Mouse (Mus musculus): Measurements from ENCODE around the gene Col6a3. TPM values are rescaled to one million over a fixed set of nuclear protein-coding genes. Genes with fewer than 3 reads are reported as not detected.
A peak's percentile ranks its signal among the peaks of the same experiment; 100 is the strongest.

The Col6a3 gene
- 2.0 and 2.6 TPM in 2 replicates for polyA plus RNA-seq (2012; rRNA removed)

DNA sequence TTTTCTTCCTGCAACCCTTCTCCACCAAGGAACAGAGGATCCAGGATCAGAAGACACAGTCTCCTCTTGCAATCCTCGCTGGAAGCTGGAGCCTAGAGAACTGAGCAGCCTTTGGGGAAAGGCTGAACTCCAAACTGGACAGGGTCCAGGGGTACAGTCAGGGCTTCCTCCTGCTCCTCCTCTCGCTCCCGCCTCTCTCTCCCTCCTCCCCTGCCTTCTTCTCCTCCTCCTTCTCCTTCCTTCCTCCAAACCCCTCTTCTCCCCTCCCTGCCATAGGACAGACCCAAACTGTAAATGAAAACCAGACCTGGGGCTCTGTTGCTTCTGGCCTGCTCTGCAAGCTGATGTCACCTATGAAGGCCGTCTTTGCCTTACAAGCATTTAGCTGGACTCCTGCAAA, at the start of gene Col6a3:
Col6a3 (minus strand) TSS at position 136 of the 400 bp plus-strand sequence.
- TF ChIP-seq POLR2A (IDR thresholded peaks at IDR 0.05; ENCODE audit: borderline replicate concordance, insufficient read depth, low read length) (no peak), CTCF (IDR thresholded peaks at IDR 0.05; ENCODE audit: borderline replicate concordance, insufficient read depth, low read depth, low read length) (no peak)
- Histone ChIP-seq H3K4me3 (replicated peaks; ENCODE audit: insufficient read depth, low read depth, low read length) (no peak within 1 kb of the TSS), H3K4me1 (ENCODE audit: control insufficient read depth, insufficient read depth, low read length) (no peaks in the 10 kb centered on the region), H3K27ac (ENCODE audit: insufficient read depth, low read length) (no peak within 1 kb of the TSS), H3K27me3 (ENCODE audit: control insufficient read depth, insufficient read depth, low read length) (no peaks in the 10 kb centered on the region)
- 31% methylated on average over 4 of the region's 4 CpGs for WGBS
- peak in 1 of 2 experiments; percentile 7 for DNase-seq

DNA sequence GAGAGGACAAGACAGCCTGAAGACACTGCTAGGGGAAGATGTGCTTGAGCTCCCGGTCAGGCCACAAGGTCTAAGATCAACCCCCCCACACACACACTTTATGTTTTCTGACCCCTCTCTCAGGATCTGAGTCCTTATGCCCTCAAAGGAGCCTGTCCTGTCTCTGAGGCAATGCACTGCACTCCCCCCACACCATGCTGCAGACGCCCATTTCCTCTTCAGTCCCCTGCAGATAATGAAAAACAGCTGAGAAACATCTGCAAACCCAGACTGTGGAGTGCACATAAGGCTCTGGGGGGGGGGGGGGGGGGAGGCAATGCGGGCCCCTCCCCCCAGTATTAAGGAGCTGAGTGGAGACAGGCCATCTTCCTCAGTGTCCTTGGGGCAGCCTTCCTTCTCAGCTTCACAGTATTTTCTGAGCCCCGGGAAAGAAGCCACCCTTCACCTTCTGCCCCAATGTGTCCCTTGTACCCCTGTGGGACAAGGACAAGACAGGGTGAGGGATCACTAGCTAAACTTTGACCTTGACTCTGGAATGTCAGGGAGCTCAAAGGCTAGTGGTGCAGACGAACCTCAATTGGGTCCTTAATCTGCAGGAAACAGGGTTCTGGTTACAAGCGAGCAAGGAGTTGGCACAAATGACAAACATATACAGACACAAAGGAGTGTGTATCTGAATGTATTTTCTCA, 42.1 kb upstream of the Col6a3 start:
- WGBS = 80% methylated on average over 6 of the region's 6 CpGs
- H3K27ac ChIP-seq (ENCODE audit: insufficient read depth, low read length) = no peak overlapping the region
- no peaks in the 10 kb centered on the region for H3K27me3 ChIP-seq (ENCODE audit: control insufficient read depth, insufficient read depth, low read length)
- H3K4me3 ChIP-seq (replicated peaks; ENCODE audit: insufficient read depth, low read depth, low read length) = no peak overlapping the region
- no peak for TF ChIP-seq POLR2A (IDR thresholded peaks at IDR 0.05; ENCODE audit: borderline replicate concordance, insufficient read depth, low read length)
- no peak for TF ChIP-seq CTCF (IDR thresholded peaks at IDR 0.05; ENCODE audit: borderline replicate concordance, insufficient read depth, low read depth, low read length)
- H3K4me1 ChIP-seq (ENCODE audit: control insufficient read depth, insufficient read depth, low read length) = no peaks in the 10 kb centered on the region
- DNase-seq = no peak

DNA sequence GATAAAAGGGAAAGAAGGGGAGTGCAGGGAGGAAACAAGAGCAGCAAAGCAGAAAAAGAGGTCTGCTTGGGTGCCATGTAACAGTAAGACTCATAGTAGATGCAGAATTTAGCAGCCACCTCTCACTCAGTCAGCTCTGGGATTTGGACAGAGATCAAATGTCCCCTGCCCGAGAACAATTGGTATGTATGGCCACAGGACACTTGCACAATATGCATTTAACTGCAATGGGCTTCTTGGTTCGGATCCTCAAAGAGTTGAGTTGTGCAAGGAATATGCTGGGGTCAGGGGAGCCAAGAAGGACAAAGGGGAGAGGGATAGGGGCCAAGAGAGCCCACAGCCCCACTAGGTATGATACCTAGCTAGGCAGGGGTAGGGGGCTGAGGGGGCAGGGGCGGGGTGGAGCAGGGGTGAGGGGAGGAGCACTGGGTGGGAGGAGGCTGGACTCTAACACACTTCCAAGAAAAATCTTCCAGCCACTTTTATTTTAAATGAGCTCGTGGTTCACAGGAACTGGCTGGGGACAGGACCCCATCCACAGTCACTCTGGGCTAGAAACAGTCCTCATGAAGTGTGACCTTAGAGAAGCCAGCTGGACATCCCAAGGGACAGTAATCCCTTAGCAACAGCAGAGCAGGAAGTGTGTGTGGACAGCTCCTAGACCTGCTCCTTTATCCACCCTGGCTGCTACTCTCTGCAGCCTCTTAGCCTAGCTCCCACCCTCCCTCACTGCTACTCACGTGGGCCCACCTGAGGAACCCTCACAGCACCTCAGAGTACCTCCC, 32.9 kb upstream of the Col6a3 start:
- TF ChIP-seq CTCF (IDR thresholded peaks at IDR 0.05; ENCODE audit: borderline replicate concordance, insufficient read depth, low read depth, low read length) (no peak), POLR2A (IDR thresholded peaks at IDR 0.05; ENCODE audit: borderline replicate concordance, insufficient read depth, low read length) (no peak)
- no peak overlapping the region for H3K27ac ChIP-seq (ENCODE audit: insufficient read depth, low read length)
- no peak overlapping the region for H3K4me3 ChIP-seq (replicated peaks; ENCODE audit: insufficient read depth, low read depth, low read length)
- no peaks in the 10 kb centered on the region for H3K4me1 ChIP-seq (ENCODE audit: control insufficient read depth, insufficient read depth, low read length)
- WGBS = 68% methylated on average over 5 of the region's 5 CpGs
- H3K27me3 ChIP-seq (ENCODE audit: control insufficient read depth, insufficient read depth, low read length) = no peaks in the 10 kb centered on the region
- no peak for DNase-seq

DNA sequence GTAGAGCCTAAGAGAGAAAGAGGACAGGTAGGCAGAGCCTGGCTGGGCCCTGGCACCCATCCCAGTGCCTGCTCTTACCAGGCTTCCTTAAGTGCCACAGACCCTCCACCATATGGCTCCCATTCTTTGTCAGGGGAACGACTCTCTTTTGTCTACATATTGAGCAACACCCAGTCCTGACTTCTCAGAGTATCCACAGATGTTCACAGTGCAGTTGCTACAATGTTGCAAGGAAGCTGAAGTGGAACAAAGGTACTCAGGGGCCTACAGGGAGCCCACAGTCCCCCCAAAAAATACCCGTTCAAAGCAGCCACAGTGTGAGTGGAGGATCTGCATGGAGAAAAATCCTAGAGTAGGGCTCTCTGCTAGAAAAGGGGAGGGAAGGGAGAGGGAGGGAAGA, 32.2 kb upstream of the Col6a3 start:
- Histone ChIP-seq H3K4me3 (replicated peaks; ENCODE audit: insufficient read depth, low read depth, low read length) (no peak overlapping the region), H3K4me1 (ENCODE audit: control insufficient read depth, insufficient read depth, low read length) (no peaks in the 10 kb centered on the region), H3K27ac (ENCODE audit: insufficient read depth, low read length) (no peak overlapping the region), H3K27me3 (ENCODE audit: control insufficient read depth, insufficient read depth, low read length) (no peaks in the 10 kb centered on the region)
- 32% methylated on average over 2 of the region's 2 CpGs for WGBS
- no peak for DNase-seq
- TF ChIP-seq CTCF (IDR thresholded peaks at IDR 0.05; ENCODE audit: borderline replicate concordance, insufficient read depth, low read depth, low read length) (no peak), POLR2A (IDR thresholded peaks at IDR 0.05; ENCODE audit: borderline replicate concordance, insufficient read depth, low read length) (no peak)

DNA sequence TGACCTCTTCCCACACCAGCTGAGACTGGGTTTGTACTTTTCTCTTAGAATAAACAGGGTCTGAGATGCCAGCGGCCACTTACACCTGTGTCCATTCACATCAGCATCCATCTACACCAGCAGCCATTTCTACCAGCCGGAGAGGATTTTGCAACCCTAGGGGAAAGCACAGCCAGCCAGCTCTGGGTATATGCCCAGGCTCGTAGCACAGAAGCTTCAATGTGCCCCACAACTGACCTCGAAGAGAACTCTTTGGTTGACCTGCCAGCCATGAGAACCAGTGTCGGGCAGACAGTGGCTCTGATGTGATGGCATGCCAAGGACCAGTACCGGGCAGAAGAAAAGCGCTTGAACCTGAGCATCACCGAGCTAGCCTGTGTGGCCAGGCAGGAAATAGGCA, 31.6 kb upstream of the Col6a3 start:
- no peak for DNase-seq
- WGBS = 67% methylated on average over 8 of the region's 8 CpGs
- TF ChIP-seq POLR2A (IDR thresholded peaks at IDR 0.05; ENCODE audit: borderline replicate concordance, insufficient read depth, low read length) (no peak), CTCF (IDR thresholded peaks at IDR 0.05; ENCODE audit: borderline replicate concordance, insufficient read depth, low read depth, low read length) (no peak)
- no peak overlapping the region for H3K27ac ChIP-seq (ENCODE audit: insufficient read depth, low read length)
- H3K27me3 ChIP-seq (ENCODE audit: control insufficient read depth, insufficient read depth, low read length) = no peaks in the 10 kb centered on the region
- H3K4me1 ChIP-seq (ENCODE audit: control insufficient read depth, insufficient read depth, low read length) = no peaks in the 10 kb centered on the region
- no peak overlapping the region for H3K4me3 ChIP-seq (replicated peaks; ENCODE audit: insufficient read depth, low read depth, low read length)

DNA sequence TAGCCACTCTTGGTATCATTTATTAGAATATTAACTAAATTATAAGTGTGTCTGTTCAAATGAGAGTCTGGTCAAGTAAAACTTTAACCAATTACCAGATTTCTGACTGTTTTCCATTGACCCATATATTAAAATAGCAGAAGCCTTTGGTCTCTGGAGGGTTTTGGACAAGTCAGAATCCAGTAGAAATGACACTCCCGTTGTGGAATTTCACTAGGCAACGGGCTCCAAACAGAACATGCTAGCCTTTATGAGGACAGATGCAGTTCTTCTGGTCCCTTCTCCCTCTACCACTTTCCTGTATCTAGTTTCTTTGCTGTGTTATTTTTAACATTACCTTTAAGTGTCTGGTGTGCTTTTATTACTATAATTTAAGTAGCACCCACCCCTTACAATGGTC, 26.8 kb upstream of the Col6a3 start:
- no peak for TF ChIP-seq CTCF (IDR thresholded peaks at IDR 0.05; ENCODE audit: borderline replicate concordance, insufficient read depth, low read depth, low read length)
- TF ChIP-seq POLR2A (IDR thresholded peaks at IDR 0.05; ENCODE audit: borderline replicate concordance, insufficient read depth, low read length) = no peak
- 86% methylated on average over 2 of the region's 2 CpGs for WGBS
- Histone ChIP-seq H3K4me1 (ENCODE audit: control insufficient read depth, insufficient read depth, low read length) (no peaks in the 10 kb centered on the region; the same call in 1 of the 2 replicates), H3K4me3 (replicated peaks; ENCODE audit: insufficient read depth, low read depth, low read length) (no peak overlapping the region), H3K27ac (ENCODE audit: insufficient read depth, low read length) (no peak overlapping the region), H3K27me3 (ENCODE audit: control insufficient read depth, insufficient read depth, low read length) (no peaks in the 10 kb centered on the region)
- DNase-seq = no peak

DNA sequence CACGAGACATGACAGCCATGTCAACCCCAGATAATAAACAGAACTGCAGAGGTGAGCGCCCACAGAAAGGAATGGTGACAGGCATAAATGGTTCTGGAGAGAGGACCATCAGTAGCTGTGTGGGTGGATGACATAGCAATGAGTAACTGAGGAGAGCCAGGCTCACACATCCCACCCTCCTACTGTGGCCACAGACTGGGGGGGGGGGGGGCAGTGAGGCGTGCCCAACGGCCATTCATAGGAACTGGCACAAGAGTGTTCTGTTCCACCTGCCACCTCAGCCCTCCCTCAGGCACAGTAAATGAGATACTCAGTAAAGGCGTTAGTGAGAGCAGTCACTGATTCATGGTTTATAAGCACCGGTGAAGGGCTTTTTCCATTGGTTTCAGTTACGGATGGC, 23.0 kb upstream of the Col6a3 start:
- peak in 1 of 2 experiments; percentile 5 for DNase-seq
- Histone ChIP-seq H3K4me3 (replicated peaks; ENCODE audit: insufficient read depth, low read depth, low read length) (no peak overlapping the region), H3K27me3 (ENCODE audit: control insufficient read depth, insufficient read depth, low read length) (no peaks in the 10 kb centered on the region), H3K27ac (ENCODE audit: insufficient read depth, low read length) (no peak overlapping the region), H3K4me1 (ENCODE audit: control insufficient read depth, insufficient read depth, low read length) (no peaks in the 10 kb centered on the region; the same call in 1 of the 2 replicates)
- WGBS = 36% methylated on average over 7 of the region's 7 CpGs
- TF ChIP-seq CTCF (IDR thresholded peaks at IDR 0.05; ENCODE audit: borderline replicate concordance, insufficient read depth, low read depth, low read length) (no peak), POLR2A (IDR thresholded peaks at IDR 0.05; ENCODE audit: borderline replicate concordance, insufficient read depth, low read length) (no peak)

DNA sequence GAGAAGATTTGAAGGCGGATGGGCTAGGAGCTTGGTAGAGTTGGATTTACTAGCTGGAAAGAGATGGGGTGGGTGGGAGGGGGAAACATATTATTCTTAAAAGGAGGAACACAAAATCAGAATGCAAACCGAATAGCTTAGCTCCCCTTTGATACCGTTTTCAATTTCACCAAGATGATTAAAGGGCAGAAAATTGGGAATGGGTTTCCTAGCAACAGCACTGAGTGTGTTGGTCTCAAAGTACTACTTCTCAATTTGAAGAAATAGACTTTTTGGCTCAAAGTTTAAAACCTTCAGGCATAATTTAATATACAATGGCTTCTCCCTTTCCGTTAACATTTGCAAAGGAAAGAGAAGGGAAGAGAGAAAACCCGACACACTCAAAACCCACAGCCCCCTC, 12.1 kb upstream of the Col6a3 start:
- no peak for TF ChIP-seq POLR2A (IDR thresholded peaks at IDR 0.05; ENCODE audit: borderline replicate concordance, insufficient read depth, low read length)
- TF ChIP-seq CTCF (IDR thresholded peaks at IDR 0.05; ENCODE audit: borderline replicate concordance, insufficient read depth, low read depth, low read length) = no peak
- no peak for DNase-seq
- Histone ChIP-seq H3K4me3 (replicated peaks; ENCODE audit: insufficient read depth, low read depth, low read length) (no peak overlapping the region), H3K27ac (ENCODE audit: insufficient read depth, low read length) (no peak overlapping the region), H3K27me3 (ENCODE audit: control insufficient read depth, insufficient read depth, low read length) (no peaks in the 10 kb centered on the region), H3K4me1 (ENCODE audit: control insufficient read depth, insufficient read depth, low read length) (no peaks in the 10 kb centered on the region)
- WGBS = 55% methylated on average over 5 of the region's 5 CpGs
